Mouse (Mus musculus) urinary bladder, postnatal 25 days (tissue): Measurements from ENCODE around the gene Pcnx3.
"Not testable (repeated sequence)": the region's sequence is repeated elsewhere in the genome, so short reads cannot be mapped to it uniquely, and the experiment has no call there.

Source experiments
- DNase-seq: peaks from one replicate; pipeline ENCODE4 v3.0.0; 2022; ENCODE audit warnings: low spot score

Pcnx3 gene

GRCm38 (mm10) chr19:5711907-5712460 is 23.3 kb upstream of the Pcnx3 start:
- no peak for DNase-seq

GRCm38 (mm10) chr19:5711218-5711617 is 22.5 kb upstream of the Pcnx3 start:
- DNase-seq: peak; percentile 54

GRCm38 (mm10) chr19:5710581-5710980 is 21.9 kb upstream of the Pcnx3 start:
- DNase-seq: no peak

- DNase-seq: no peak
Measured at GRCm38 (mm10) chr19:5710068-5710467, 21.4 kb upstream of the Pcnx3 start.

GRCm38 (mm10) chr19:5704801-5705571 is 16.3 kb upstream of the Pcnx3 start:
- DNase-seq: no peak

GRCm38 (mm10) chr19:5704163-5704800 is 15.6 kb upstream of the Pcnx3 start, which contains the start of gene Kcnk7:
Kcnk7 (plus strand) TSS chr19:5704367.
- no peak for DNase-seq

- DNase-seq: no peak
Measured at GRCm38 (mm10) chr19:5695849-5696462, 7.2 kb upstream of the Pcnx3 start.

GRCm38 (mm10) chr19:5693801-5694200 is 5.1 kb upstream of the Pcnx3 start:
- no peak for DNase-seq

- no peak for DNase-seq
Measured at GRCm38 (mm10) chr19:5692913-5693396, 4.2 kb upstream of the Pcnx3 start.

- DNase-seq: no peak
Measured at GRCm38 (mm10) chr19:5692086-5692912, 3.6 kb upstream of the Pcnx3 start.

- DNase-seq: no peak
Measured at GRCm38 (mm10) chr19:5691601-5692000, 2.9 kb upstream of the Pcnx3 start.

GRCm38 (mm10) chr19:5690343-5690735 is 1.6 kb upstream of the Pcnx3 start:
- no peak for DNase-seq

GRCm38 (mm10) chr19:5689565-5690342 is 1.0 kb upstream of the Pcnx3 start:
- DNase-seq: peak; percentile 75

- DNase-seq: no peak
Measured at GRCm38 (mm10) chr19:5689088-5689428, 350 bp upstream of the Pcnx3 start.

- DNase-seq: no peak
Measured at GRCm38 (mm10) chr19:5687738-5688137, 970 bp downstream of the Pcnx3 start.

- not testable (repeated sequence) for DNase-seq
Measured at GRCm38 (mm10) chr19:5686954-5687353, 1.8 kb downstream of the Pcnx3 start.

- no peak for DNase-seq
Measured at GRCm38 (mm10) chr19:5686437-5686836, 2.3 kb downstream of the Pcnx3 start.

GRCm38 (mm10) chr19:5685861-5686260 is 2.8 kb downstream of the Pcnx3 start:
- DNase-seq: no peak

- DNase-seq: no peak
Measured at GRCm38 (mm10) chr19:5685431-5685830, 3.3 kb downstream of the Pcnx3 start.

GRCm38 (mm10) chr19:5684985-5685384 is 3.7 kb downstream of the Pcnx3 start:
- DNase-seq: no peak

GRCm38 (mm10) chr19:5684236-5684635 is 4.5 kb downstream of the Pcnx3 start:
- DNase-seq: no peak
